Mouse (Mus musculus): ENCODE data around the gene Traf5.

Traf5 gene

GRCm38 (mm10) chr1:192053726-192054125 lies 38.6 kb downstream of the Traf5 start:
- no peak for TF ChIP-seq GATA4 (IDR thresholded peaks at IDR 0.05; ENCODE audit: insufficient replicate concordance, low read length)

DNA sequence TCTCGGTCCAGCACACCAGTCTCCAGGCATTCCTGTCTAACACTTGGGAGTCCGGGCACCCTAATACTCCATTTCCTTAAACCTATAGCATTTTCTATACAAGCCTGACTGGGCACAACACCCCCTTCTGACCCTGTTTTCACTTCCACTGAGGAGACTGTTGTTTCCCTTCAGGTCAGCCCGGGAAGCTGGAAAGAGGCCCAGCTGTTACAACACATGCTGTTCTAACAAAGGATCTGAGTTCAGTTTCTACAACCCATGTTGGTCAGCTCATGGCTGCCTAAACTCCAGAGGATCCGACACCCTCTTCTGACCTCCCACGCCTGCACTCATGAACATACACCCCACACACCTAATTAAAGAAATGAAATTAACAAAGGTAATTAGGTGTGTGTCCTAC lies 39.4 kb downstream of the Traf5 start:
- no peak for TF ChIP-seq GATA4 (IDR thresholded peaks at IDR 0.05; ENCODE audit: insufficient replicate concordance, low read length)

DNA sequence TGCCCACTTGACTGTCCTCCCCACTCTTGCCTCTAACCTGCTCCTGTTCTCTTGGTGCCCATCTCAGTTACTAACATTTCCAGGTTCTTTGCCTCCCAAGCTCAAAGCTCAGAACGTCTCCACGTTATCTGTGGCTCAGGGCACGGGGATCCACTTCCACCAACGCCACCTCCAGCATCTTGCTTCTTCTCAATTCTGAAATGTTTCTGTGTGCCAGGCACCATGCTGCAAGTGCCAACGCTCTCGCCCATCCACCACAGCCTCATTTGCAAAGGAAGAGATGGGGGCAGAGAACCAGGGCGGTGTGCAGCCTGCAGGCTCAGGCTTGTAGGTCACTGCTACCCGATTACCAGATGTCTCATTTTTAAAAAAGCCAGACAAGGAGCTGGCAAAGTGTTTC lies 39.9 kb downstream of the Traf5 start:
- no peak for TF ChIP-seq GATA4 (IDR thresholded peaks at IDR 0.05; ENCODE audit: insufficient replicate concordance, low read length)

DNA sequence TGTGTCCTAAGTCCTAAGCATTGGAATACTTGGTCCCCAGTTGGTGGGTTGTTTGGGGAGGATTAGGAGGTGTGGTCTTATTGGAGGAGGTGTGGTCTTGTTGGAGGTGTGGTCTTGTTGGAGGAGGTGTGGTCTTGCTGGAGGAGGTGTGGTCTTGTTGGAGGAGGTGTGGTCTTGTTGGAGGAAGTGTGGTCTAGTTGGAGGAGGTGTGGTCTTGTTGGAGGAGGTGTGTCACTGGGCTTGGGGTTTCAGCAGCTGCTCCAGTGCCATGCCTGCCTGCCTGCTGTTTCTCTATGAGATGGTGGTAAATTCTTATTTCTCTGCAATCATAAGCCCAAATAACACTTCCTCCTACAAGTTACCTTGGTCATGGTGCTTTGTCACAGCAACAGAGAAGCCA lies 93.3 kb downstream of the Traf5 start:
- no peak for TF ChIP-seq GATA4 (IDR thresholded peaks at IDR 0.05; ENCODE audit: insufficient replicate concordance, low read length)

DNA sequence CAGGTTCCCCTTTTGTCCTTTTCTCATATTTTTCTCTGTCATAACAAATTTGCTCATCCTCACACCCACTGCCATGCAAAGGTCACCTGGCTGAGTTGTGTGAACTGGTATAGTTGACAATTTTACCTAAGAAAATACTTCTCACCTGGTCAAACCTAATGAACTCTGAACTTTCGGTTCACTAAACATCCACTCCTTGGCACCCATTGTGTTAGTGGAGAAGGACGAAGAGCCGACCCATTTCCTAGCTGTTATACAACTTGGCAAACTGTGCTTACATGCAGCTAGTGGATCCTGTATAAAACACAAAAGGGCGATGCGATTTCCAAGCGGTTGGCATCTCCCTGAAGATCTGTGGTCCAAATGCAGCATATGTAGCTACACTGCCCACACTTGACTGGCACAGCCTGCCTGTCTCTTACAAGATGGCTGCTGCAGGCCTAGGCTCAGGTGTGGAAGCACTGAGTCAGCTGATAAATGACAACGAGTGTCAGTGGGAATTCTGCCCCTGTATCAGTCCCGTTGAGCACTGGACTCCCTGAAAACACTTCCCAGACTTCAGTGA lies 95.7 kb downstream of the Traf5 start:
- no peak for TF ChIP-seq GATA4 (IDR thresholded peaks at IDR 0.05; ENCODE audit: insufficient replicate concordance, low read length)

DNA sequence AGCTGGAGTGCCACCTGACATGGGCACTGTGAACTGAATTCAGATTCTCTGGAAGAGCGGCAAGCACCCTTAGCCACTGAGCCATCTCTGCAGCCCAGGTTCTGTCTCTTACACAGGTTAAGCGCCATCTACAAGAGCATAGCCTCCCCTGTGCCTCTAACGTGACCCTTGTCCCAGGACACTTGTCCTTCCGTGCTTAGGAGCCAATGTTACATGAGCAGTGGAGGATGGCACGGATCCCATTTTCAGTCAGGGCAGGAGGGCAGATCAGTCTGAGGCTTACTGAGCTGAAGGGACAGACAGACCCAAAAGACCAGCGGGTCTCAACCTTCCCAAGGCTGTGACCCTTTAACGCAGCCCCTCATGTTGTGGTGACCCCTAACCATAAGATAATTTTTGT lies 96.4 kb downstream of the Traf5 start:
- TF ChIP-seq GATA4 (IDR thresholded peaks at IDR 0.05; ENCODE audit: insufficient replicate concordance, low read length): no peak

GRCm38 (mm10) chr1:191995488-191995887 lies 96.9 kb downstream of the Traf5 start:
- TF ChIP-seq GATA4 (IDR thresholded peaks at IDR 0.05; ENCODE audit: insufficient replicate concordance, low read length): no peak

DNA sequence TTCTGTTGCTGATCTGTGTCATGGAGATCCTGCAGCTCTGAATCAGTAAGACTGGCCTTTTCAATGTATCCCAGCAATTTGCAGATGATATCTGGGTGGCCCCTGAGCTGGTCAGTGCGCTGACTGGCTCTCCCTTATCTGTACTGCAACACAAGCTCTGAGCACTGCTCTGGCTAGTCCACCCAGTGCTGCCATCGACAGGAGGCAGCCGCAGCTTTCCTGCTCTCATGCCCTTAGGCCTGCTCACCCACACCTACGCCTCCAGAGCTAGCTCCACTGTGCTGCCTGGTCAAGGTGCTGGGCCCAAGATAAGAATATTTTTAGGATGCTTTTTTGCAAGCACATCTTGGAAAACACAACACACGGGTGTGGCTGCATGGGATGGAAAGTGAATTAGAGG lies 97.9 kb downstream of the Traf5 start:
- no peak for TF ChIP-seq GATA4 (IDR thresholded peaks at IDR 0.05; ENCODE audit: insufficient replicate concordance, low read length)

- TF ChIP-seq GATA4 (IDR thresholded peaks at IDR 0.05; ENCODE audit: insufficient replicate concordance, low read length): no peak
Measured at GRCm38 (mm10) chr1:191992040-191992780, 100.1 kb downstream of the Traf5 start.

GRCm38 (mm10) chr1:191989994-191990393 lies 102.4 kb downstream of the Traf5 start:
- TF ChIP-seq GATA4 (IDR thresholded peaks at IDR 0.05; ENCODE audit: insufficient replicate concordance, low read length): no peak; the same call in 1 of the 2 replicates

DNA sequence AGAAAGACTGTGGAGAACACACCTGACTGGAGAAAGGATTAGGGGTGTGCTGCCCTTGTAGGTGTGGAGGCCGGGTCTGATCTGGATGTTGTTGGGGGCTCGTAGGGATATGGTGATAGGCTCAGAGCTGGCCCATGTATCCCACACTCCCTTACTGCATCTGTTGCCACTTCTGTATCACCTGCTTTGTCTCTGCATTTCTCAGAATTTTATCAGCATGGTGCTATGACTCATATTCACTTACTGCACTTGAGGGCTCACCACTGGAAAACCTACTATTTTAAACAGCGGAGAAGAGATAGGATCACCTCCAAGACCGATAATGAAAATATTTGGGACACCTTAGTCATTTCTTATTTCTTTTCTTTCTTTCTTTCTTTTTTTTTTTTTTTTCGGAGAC lies 103.3 kb downstream of the Traf5 start:
- TF ChIP-seq GATA4 (IDR thresholded peaks at IDR 0.05; ENCODE audit: insufficient replicate concordance, low read length): no peak

DNA sequence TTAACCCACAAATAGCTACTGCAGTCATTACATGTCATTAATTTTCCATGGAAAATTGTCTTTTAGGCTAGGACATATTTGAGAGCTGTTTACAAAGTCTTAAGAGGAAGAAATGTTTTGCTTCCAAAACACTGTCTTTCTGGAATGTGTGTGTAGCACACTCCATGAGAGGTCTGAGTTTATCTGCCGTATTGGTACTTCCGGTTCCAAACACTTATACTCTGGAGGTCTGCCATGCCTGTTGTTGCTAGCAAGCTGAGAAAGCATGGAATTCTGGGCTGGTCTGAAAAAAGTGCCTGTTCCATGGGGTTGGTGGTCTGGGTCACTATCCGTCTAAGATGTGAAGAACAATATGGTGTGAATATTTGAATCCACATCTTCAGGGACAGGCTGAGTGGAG lies 103.7 kb downstream of the Traf5 start:
- no peak for TF ChIP-seq GATA4 (IDR thresholded peaks at IDR 0.05; ENCODE audit: insufficient replicate concordance, low read length)

GRCm38 (mm10) chr1:191987481-191987769 lies 104.9 kb downstream of the Traf5 start:
- no peak for TF ChIP-seq GATA4 (IDR thresholded peaks at IDR 0.05; ENCODE audit: insufficient replicate concordance, low read length)

- TF ChIP-seq GATA4 (IDR thresholded peaks at IDR 0.05; ENCODE audit: insufficient replicate concordance, low read length): no peak
Measured at GRCm38 (mm10) chr1:191986674-191987480, 105.5 kb downstream of the Traf5 start.

DNA sequence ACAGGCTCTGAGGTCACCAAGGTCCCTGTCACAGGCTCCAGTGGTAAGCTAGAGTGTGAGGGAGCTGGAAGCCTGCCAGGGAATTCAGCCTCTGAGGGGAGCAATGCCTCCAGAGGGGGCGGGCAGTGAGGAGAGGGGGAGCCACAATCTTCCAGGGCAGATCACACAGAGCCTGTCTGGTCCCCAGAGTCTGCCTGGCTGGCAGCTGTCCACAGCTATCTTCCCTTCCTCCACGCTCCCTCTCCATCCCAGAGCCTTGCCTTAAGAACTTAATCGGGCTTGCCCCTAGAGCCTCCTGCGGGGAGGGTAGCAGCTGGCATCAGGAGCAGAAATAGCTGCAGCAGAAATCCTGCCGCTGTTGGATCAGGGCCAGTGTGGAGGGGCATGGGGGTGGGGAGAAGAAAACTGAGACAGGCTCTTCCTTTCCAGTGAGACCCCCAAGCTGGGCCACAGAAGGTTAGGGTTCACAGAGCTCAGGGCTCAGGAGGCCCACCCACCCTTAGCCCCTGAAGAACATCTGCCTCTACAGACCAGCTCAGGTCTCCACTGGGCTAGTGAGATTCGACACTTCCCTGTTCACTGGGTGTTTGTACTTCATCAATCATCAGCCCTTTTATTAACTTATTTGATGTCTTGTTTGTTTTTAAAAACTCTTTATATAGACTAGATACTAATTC lies 110.8 kb downstream of the Traf5 start:
- no peak for TF ChIP-seq GATA4 (IDR thresholded peaks at IDR 0.05; ENCODE audit: insufficient replicate concordance, low read length)

DNA sequence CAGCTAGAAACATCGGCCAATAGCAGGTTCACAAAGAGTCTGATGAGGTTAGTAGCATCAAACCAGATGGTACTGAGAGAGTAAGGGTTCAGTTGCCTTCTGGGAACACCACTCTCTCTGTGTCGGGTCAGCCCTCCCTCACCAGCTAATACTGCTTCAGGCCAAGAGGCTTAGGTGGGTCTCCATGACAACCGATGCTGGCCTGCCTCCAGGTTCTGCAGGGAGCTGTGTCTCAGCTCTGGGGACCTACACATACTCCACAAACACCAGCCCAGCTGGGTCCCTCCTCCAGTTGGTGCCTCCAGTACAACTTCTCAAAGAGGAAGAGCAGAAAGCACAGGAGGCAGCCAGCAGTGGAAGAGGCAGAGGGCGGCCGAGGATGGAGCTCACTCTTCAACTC lies 115.2 kb downstream of the Traf5 start, which contains the start of gene Rd3:
Gene Rd3, plus strand, starts transcription at position 184 of the 400 bp plus-strand sequence.
- TF ChIP-seq GATA4 (IDR thresholded peaks at IDR 0.05; ENCODE audit: insufficient replicate concordance, low read length): no peak
